Mouse (Mus musculus): ENCODE data around the gene Hes7. TPM values are rescaled to one million over a fixed set of nuclear protein-coding genes. Genes with fewer than 3 reads are reported as not detected.

The Hes7 gene
- total and polyA plus RNA-seq, 3 experiments: 0.08 to 1.4 TPM; not detected in 1

- H3K27ac ChIP-seq (ENCODE audit: control insufficient read depth, low read depth, low read length): peak overlapping the region; percentile 31; the same call in 1 of the 2 replicates
- peaks cover 0 to 2% of the 10 kb centered on the region in 2 experiments; a peak in 1 of 4 replicates for H3K4me1 ChIP-seq (ENCODE audit: control insufficient read depth in 1 of 2, insufficient read depth in 2 of 2, low read length in 2 of 2)
- no peak for TF ChIP-seq NRF1 (IDR thresholded peaks at IDR 0.05; ENCODE audit: insufficient read depth, low read depth, low read length, poor library complexity, severe bottlenecking)
- no peak for TF ChIP-seq TCF12 (IDR thresholded peaks at IDR 0.05; ENCODE audit: low read depth, low read length)
- no peak for TF ChIP-seq UBTF (IDR thresholded peaks at IDR 0.05; ENCODE audit: borderline replicate concordance, insufficient read depth, low read depth, low read length)
- TF ChIP-seq MYC (IDR thresholded peaks at IDR 0.05; ENCODE audit: low read depth, low read length): no peak
- no peak for TF ChIP-seq TBP (IDR thresholded peaks at IDR 0.05; ENCODE audit: low read depth, low read length)
- no peaks in the 10 kb centered on the region for H3K27me3 ChIP-seq (ENCODE audit: control insufficient read depth in 1 of 2, insufficient read depth in 2 of 2, low read length in 2 of 2)
- no peaks in the 10 kb centered on the region for H3K9me3 ChIP-seq (replicated peaks; ENCODE audit: insufficient read depth, low read length)
- no peak overlapping the region for H3K4me3 ChIP-seq (ENCODE audit: control insufficient read depth in 1 of 2, insufficient read depth in 1 of 2, low read depth in 2 of 2, low read length in 2 of 2)
- peaks cover 5% of the 10 kb centered on the region; the same call in 1 of the 2 replicates for H3K79me2 ChIP-seq (ENCODE audit: control insufficient read depth, insufficient read depth, low read length, poor library complexity)
- H3K36me3 ChIP-seq (ENCODE audit: control insufficient read depth in 1 of 2, insufficient read depth in 2 of 2, low read length in 2 of 2): no peaks in the 10 kb centered on the region
- no peak for DNase-seq (ENCODE audit: low read depth, low spot score)
- H3K9ac ChIP-seq (ENCODE audit: control insufficient read depth, low read depth, low read length, poor library complexity, severe bottlenecking): peak overlapping the region; percentile 22; the same call in 1 of the 2 replicates
Observed at GRCm38 (mm10) chr11:69072666-69073064, 47.5 kb upstream of the Hes7 start.

GRCm38 (mm10) chr11:69073065-69073888 lies 46.9 kb upstream of the Hes7 start:
- H3K27me3 ChIP-seq (ENCODE audit: control insufficient read depth in 1 of 2, insufficient read depth in 2 of 2, low read length in 2 of 2): no peaks in the 10 kb centered on the region
- H3K4me3 ChIP-seq (ENCODE audit: control insufficient read depth in 1 of 2, insufficient read depth in 1 of 2, low read depth in 2 of 2, low read length in 2 of 2): no peak overlapping the region
- peaks cover 0 to 2% of the 10 kb centered on the region in 2 experiments; a peak in 1 of 4 replicates for H3K36me3 ChIP-seq (ENCODE audit: control insufficient read depth in 1 of 2, insufficient read depth in 2 of 2, low read length in 2 of 2)
- H3K9ac ChIP-seq (ENCODE audit: control insufficient read depth, low read depth, low read length, poor library complexity, severe bottlenecking): peak overlapping the region; percentile 72
- peaks cover 0 to 7% of the 10 kb centered on the region in 2 experiments; a peak in 1 of 4 replicates for H3K4me1 ChIP-seq (ENCODE audit: control insufficient read depth in 1 of 2, insufficient read depth in 2 of 2, low read length in 2 of 2)
- H3K9me3 ChIP-seq (replicated peaks; ENCODE audit: insufficient read depth, low read length): no peaks in the 10 kb centered on the region
- peak; percentile 99 for DNase-seq (ENCODE audit: low read depth, low spot score)
- peak overlapping the region; percentile 98 for H3K27ac ChIP-seq (ENCODE audit: control insufficient read depth, low read depth, low read length)
- peaks cover 5% of the 10 kb centered on the region; the same call in 1 of the 2 replicates for H3K79me2 ChIP-seq (ENCODE audit: control insufficient read depth, insufficient read depth, low read length, poor library complexity)
- no peak for TF ChIP-seq TAL1 (IDR thresholded peaks at IDR 0.05; ENCODE audit: low read length)
- TF ChIP-seq NRF1 (IDR thresholded peaks at IDR 0.05; ENCODE audit: insufficient read depth, low read depth, low read length, poor library complexity, severe bottlenecking): no peak
- peak; percentile 86 for TF ChIP-seq ELF1 (IDR thresholded peaks at IDR 0.05; ENCODE audit: low read depth, low read length)
- TF ChIP-seq MEF2A (IDR thresholded peaks at IDR 0.05; ENCODE audit: extremely low read depth, insufficient replicate concordance, low read depth, low read length, poor library complexity, severe bottlenecking): no peak
- TF ChIP-seq USF2 (IDR thresholded peaks at IDR 0.05; ENCODE audit: borderline replicate concordance in 1 of 2, insufficient read depth in 1 of 2, low read depth in 1 of 2, low read length in 2 of 2): no peak
- TF ChIP-seq GATA1 (IDR thresholded peaks at IDR 0.05; ENCODE audit: low read depth, low read length): peak; percentile 81
- no peak for TF ChIP-seq RCOR1 (IDR thresholded peaks at IDR 0.05; ENCODE audit: low read depth, low read length)
- no peak for TF ChIP-seq ZNF384 (IDR thresholded peaks at IDR 0.05; ENCODE audit: low read depth, low read length)
- TF ChIP-seq MYB (IDR thresholded peaks at IDR 0.05; ENCODE audit: low read depth, low read length): no peak
- TF ChIP-seq HCFC1 (IDR thresholded peaks at IDR 0.05; ENCODE audit: low read depth, low read length): peak; percentile 84
- no peak for TF ChIP-seq USF1 (IDR thresholded peaks at IDR 0.05; ENCODE audit: low read depth, low read length)
- TF ChIP-seq GABPA (IDR thresholded peaks at IDR 0.05; ENCODE audit: low read depth, low read length): no peak
- TF ChIP-seq ZMIZ1 (IDR thresholded peaks at IDR 0.05; ENCODE audit: low read depth, low read length): peak; percentile 100
- no peak for TF ChIP-seq ZKSCAN1 (IDR thresholded peaks at IDR 0.05; ENCODE audit: low read depth, low read length)
- TF ChIP-seq MAZ (IDR thresholded peaks at IDR 0.05; ENCODE audit: low read depth, low read length): no peak
- no peak for TF ChIP-seq UBTF (IDR thresholded peaks at IDR 0.05; ENCODE audit: borderline replicate concordance, insufficient read depth, low read depth, low read length)
- peak; percentile 100 for TF ChIP-seq TBP (IDR thresholded peaks at IDR 0.05; ENCODE audit: low read depth, low read length)
- TF ChIP-seq MAX (IDR thresholded peaks at IDR 0.05; ENCODE audit: low read length): no peak
- TF ChIP-seq MXI1 (IDR thresholded peaks at IDR 0.05; ENCODE audit: low read depth, low read length): peak; percentile 100
- peak; percentile 97 for TF ChIP-seq ETS1 (IDR thresholded peaks at IDR 0.05; ENCODE audit: low read depth, low read length)
- peak; percentile 93 for TF ChIP-seq SIN3A (IDR thresholded peaks at IDR 0.05; ENCODE audit: low read length)
- peak; percentile 99 to 100 for TF ChIP-seq POLR2A (IDR thresholded peaks at IDR 0.05; ENCODE audit: control insufficient read depth in 1 of 2, insufficient read depth in 1 of 2, low read depth in 1 of 2, low read length in 2 of 2, poor library complexity in 1 of 2)
- TF ChIP-seq JUND (IDR thresholded peaks at IDR 0.05; ENCODE audit: low read depth, low read length): peak; percentile 19; the same call in 1 of the 2 replicates
- peak; percentile 96 for TF ChIP-seq NELFE (IDR thresholded peaks at IDR 0.05; ENCODE audit: low read depth, low read length)
- no peak for TF ChIP-seq E2F4 (IDR thresholded peaks at IDR 0.05; ENCODE audit: borderline replicate concordance, low read depth, low read length)
- no peak for TF ChIP-seq BHLHE40 (IDR thresholded peaks at IDR 0.05; ENCODE audit: borderline replicate concordance, low read depth, low read length)
